Comparison of ENCODE assay signal across 11 mouse cellular contexts in the genomic region with DNA sequence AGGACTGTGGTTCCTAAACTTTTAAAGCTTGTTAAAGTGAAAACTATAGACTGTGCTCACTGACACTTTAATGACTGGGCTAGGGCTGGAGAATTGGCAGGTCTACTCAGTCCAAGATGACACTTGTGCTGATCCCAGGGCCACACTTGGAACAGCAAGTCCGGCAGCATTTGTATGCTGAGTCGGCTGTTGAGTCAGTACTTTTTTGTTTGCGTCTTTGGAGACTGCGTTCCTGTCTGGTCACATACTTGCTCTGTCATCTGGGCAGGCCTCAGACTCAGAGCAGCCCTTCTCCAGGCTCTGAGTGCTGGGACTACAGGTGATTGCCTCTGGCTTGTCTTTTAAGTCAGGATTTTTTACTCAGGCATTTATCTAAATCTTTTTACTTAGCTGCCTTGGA. TPM values are rescaled to one million over a fixed set of nuclear protein-coding genes. Genes with fewer than 3 reads are reported as not detected.
DNase-seq lines count a peak whose midpoint lies in the region; ATAC-seq and TF ChIP-seq lines count a peak whose summit lies in the region.
"Had no signal": no experiment of that assay in that cellular context is flagged by ENCODE, and none has a peak within 500 bp of the region (broad histone marks: within the 10 kb centered on the region; RNA-seq: fewer than 3 reads in every experiment).

No protein-coding gene starts in this region.

- no peaks in the 10 kb centered on the region for H3K27me3 ChIP-seq in limb, embryonic 15.5 days
- no peaks in the 10 kb centered on the region for H3K27me3 ChIP-seq in limb, embryonic 10.5 days (ENCODE audit: low read depth, poor library complexity, severe bottlenecking)
- H3K27me3 ChIP-seq in neural tube, embryonic 14.5 days (ENCODE audit: control insufficient read depth, insufficient read depth, low read length): no peaks in the 10 kb centered on the region
- H3K27me3 ChIP-seq in thymus, adult 2 months (ENCODE audit: control insufficient read depth, insufficient read depth, low read length): no peaks in the 10 kb centered on the region

- no peak for TF ChIP-seq POLR2A in thymus, adult 2 months (IDR thresholded peaks at IDR 0.05; ENCODE audit: control insufficient read depth, extremely low read depth, insufficient read depth, low read length, poor library complexity)

- peaks cover 82% of the 10 kb centered on the region for H3K36me3 ChIP-seq in limb, embryonic 15.5 days
- peaks cover 99% of the 10 kb centered on the region for H3K36me3 ChIP-seq in limb, embryonic 10.5 days
- peaks cover 67% of the 10 kb centered on the region for H3K36me3 ChIP-seq in neural tube, embryonic 14.5 days (ENCODE audit: control insufficient read depth, insufficient read depth, low read length)
- H3K36me3 ChIP-seq in thymus, adult 2 months (ENCODE audit: control insufficient read depth, insufficient read depth, low read length): no peaks in the 10 kb centered on the region
- H3K36me3 ChIP-seq: G1E had no signal

- H3K9me3 ChIP-seq in limb, embryonic 15.5 days: no peaks in the 10 kb centered on the region
- no peaks in the 10 kb centered on the region for H3K9me3 ChIP-seq in limb, embryonic 10.5 days (replicated peaks)
- H3K9me3 ChIP-seq in neural tube, embryonic 14.5 days (ENCODE audit: control insufficient read depth, low read length): no peaks in the 10 kb centered on the region
- H3K9me3 ChIP-seq: G1E had no signal

- peak; percentile 43 to 45 for DNase-seq in adrenal gland, postnatal 36 days
- no peak for DNase-seq in adrenal gland, adult 18-20 months (ENCODE audit: low spot score in 2 of 2)
- no peak for DNase-seq in limb, embryonic 10.5 days (ENCODE audit: low spot score)
- DNase-seq in adipocyte (ENCODE audit: low spot score): peak; percentile 31
- DNase-seq in spleen, adult 18-20 months: no peak
- DNase-seq in thymus, adult 2 months: no peak
- DNase-seq: cerebellum, adult 2 months; right cerebral cortex, postnatal 14 days had no signal

- 76% methylated on average over 4 of the region's 4 CpGs for WGBS in limb, embryonic 15.5 days
- WGBS in limb, embryonic 10.5 days: 89% methylated on average over 4 of the region's 4 CpGs
- WGBS in neural tube, embryonic 14.5 days: 69% methylated on average over 4 of the region's 4 CpGs
- WGBS in thymus, adult 2 months: 91% methylated on average over 4 of the region's 4 CpGs

- ATAC-seq in limb, embryonic 15.5 days (ENCODE audit: insufficient number of reproducible peaks, low FRiP score, low TSS enrichment, low read depth): no peak
- no peak; the same call in 1 of the 2 replicates for ATAC-seq in neural tube, embryonic 14.5 days (ENCODE audit: low read depth)

- 0 out of 2 replicates have a peak overlapping the region, but pooled peaks have one; percentile 24 for H3K27ac ChIP-seq in limb, embryonic 15.5 days
- H3K27ac ChIP-seq in limb, embryonic 10.5 days: no peak overlapping the region
- peak overlapping the region; percentile 46; the same call in 1 of the 2 replicates for H3K27ac ChIP-seq in neural tube, embryonic 14.5 days (ENCODE audit: low read depth, low read length)
- H3K27ac ChIP-seq in thymus, adult 2 months (ENCODE audit: control insufficient read depth, insufficient read depth, low read length): no peak overlapping the region

- no peaks in the 10 kb centered on the region; the same call in 1 of the 2 replicates for H3K4me1 ChIP-seq in limb, embryonic 15.5 days
- no peaks in the 10 kb centered on the region for H3K4me1 ChIP-seq in limb, embryonic 10.5 days
- H3K4me1 ChIP-seq in neural tube, embryonic 14.5 days (ENCODE audit: control insufficient read depth, insufficient read depth, low read length): no peaks in the 10 kb centered on the region
- H3K4me1 ChIP-seq in thymus, adult 2 months (replicated peaks; ENCODE audit: control insufficient read depth, insufficient read depth, low read length): peaks cover 7% of the 10 kb centered on the region

- H3K4me2 ChIP-seq in limb, embryonic 15.5 days: no peak overlapping the region
- no peak overlapping the region for H3K4me2 ChIP-seq in neural tube, embryonic 14.5 days (ENCODE audit: low read depth, low read length)

- TF ChIP-seq CTCF in thymus, adult 2 months (IDR thresholded peaks at IDR 0.05; ENCODE audit: borderline replicate concordance, control insufficient read depth, extremely low read depth, insufficient read depth, low read length, poor library complexity): no peak

- no peak overlapping the region for H3K9ac ChIP-seq in limb, embryonic 15.5 days
- H3K9ac ChIP-seq in neural tube, embryonic 14.5 days (replicated peaks; ENCODE audit: low read depth, low read length): no peak overlapping the region

- H3K4me3 ChIP-seq in limb, embryonic 15.5 days: no peak overlapping the region
- H3K4me3 ChIP-seq in limb, embryonic 10.5 days: no peak overlapping the region
- H3K4me3 ChIP-seq in neural tube, embryonic 14.5 days (ENCODE audit: low read depth, low read length): no peak overlapping the region
- no peak overlapping the region for H3K4me3 ChIP-seq in thymus, adult 2 months (ENCODE audit: control insufficient read depth, insufficient read depth, low read length)

RNA-seq across cellular contexts. Expression of a gene that starts 20.9 kb away (rescaled TPM):
- 100 to 1,000 TPM in 1 of 2 experiments, 10 to 100 TPM in 1; 65.0 to 339 TPM for total RNA-seq in adrenal gland, postnatal 36 days (2021)
- total RNA-seq in adrenal gland, adult 18-20 months (2021): 100 to 1,000 TPM in 1 of 2 experiments, 10 to 100 TPM in 1; 74.5 to 255 TPM
- polyA plus RNA-seq in limb, embryonic 15.5 days (2015; fragmentation: Nextera tagmentation; extraction: Ambion mirVana): 30.6 and 31.5 TPM in 2 replicates
- polyA plus RNA-seq in limb, embryonic 10.5 days (2016; fragmentation: Nextera tagmentation; extraction: Ambion mirVana): 63.7 and 65.8 TPM in 2 replicates
- 65.2 and 67.7 TPM in 2 replicates for polyA plus RNA-seq in neural tube, embryonic 14.5 days (2014; fragmentation: Nextera tagmentation; extraction: Ambion mirVana)
- 6.0 and 8.2 TPM in 2 replicates for polyA plus RNA-seq in thymus, adult 2 months (2012; rRNA removed)
- polyA plus RNA-seq: G1E had no signal

RNA-seq across cellular contexts. Expression of a gene that starts 41.9 kb away (rescaled TPM):
- total RNA-seq in adrenal gland, postnatal 36 days (2021): 100 to 1,000 TPM; 174 to 175 TPM
- total RNA-seq in adrenal gland, adult 18-20 months (2021): 100 to 1,000 TPM; 155 to 193 TPM
- polyA plus RNA-seq in limb, embryonic 15.5 days (2015; fragmentation: Nextera tagmentation; extraction: Ambion mirVana): 135 and 148 TPM in 2 replicates
- polyA plus RNA-seq in limb, embryonic 10.5 days (2016; fragmentation: Nextera tagmentation; extraction: Ambion mirVana): 193 and 220 TPM in 2 replicates
- 167 and 200 TPM in 2 replicates for polyA plus RNA-seq in neural tube, embryonic 14.5 days (2014; fragmentation: Nextera tagmentation; extraction: Ambion mirVana)
- 10.1 and 13.1 TPM in 2 replicates for polyA plus RNA-seq in thymus, adult 2 months (2012; rRNA removed)

Comparison
In these comparisons a context has a peak if more than half of its experiments do, and no peak if none do; other contexts are left out.
1. DNase-seq: peak in adrenal gland, postnatal 36 days (2 of 2) and adipocyte (single experiment); none in adrenal gland, adult 18-20 months (0 of 2), limb, embryonic 10.5 days (single experiment), spleen, adult 18-20 months (0 of 2) and thymus, adult 2 months (single experiment).
2. H3K27ac ChIP-seq: peak in limb, embryonic 15.5 days (single experiment) and neural tube, embryonic 14.5 days (single experiment); none in limb, embryonic 10.5 days (single experiment) and thymus, adult 2 months (single experiment).